Mouse (Mus musculus) midbrain, embryonic 10.5 days (tissue): ENCODE data around the gene Tmed4. TPM values are rescaled to one million over a fixed set of nuclear protein-coding genes. Genes with fewer than 3 reads are reported as not detected.

ENCODE experiments used
- polyA plus RNA-seq: library from polyadenylated mRNA; unstranded; fragments of >200 nt; fragmentation: Nextera tagmentation; extraction: Ambion mirVana; gene quantifications from 2 replicates; pipeline ENCODE4 v1.2.1, GENCODE M21; 2016

Gene Tmed4
- polyA plus RNA-seq, 1 experiment from 2014 or later, result 131 TPM

Other genes starting within 250 kb of the Tmed4 start
- gene Camk2b, start 208.5 kb downstream of the Tmed4 start, polyA plus RNA-seq, result 0.81 and 2.1 TPM in 2 replicates
- 0.37 and 0.84 TPM in 2 replicates for gene A730071L15Rik, start 74.8 kb downstream of the Tmed4 start, polyA plus RNA-seq
- gene Nudcd3, start 74.5 kb downstream of the Tmed4 start, polyA plus RNA-seq, result 52.0 and 53.7 TPM in 2 replicates
- gene Npc1l1, start 44.7 kb downstream of the Tmed4 start, polyA plus RNA-seq, result not detected in 2 replicates
- gene Ddx56, start 7.1 kb downstream of the Tmed4 start, polyA plus RNA-seq, result 117 and 126 TPM in 2 replicates
- gene Ogdh, start 16.8 kb upstream of the Tmed4 start, polyA plus RNA-seq, result 107 and 111 TPM in 2 replicates
- gene Zmiz2, start 114.2 kb upstream of the Tmed4 start, polyA plus RNA-seq, result 13.8 and 18.6 TPM in 2 replicates
- 5,494 and 6,336 TPM in 2 replicates for gene Ppia, start 140.6 kb upstream of the Tmed4 start, polyA plus RNA-seq
- 961 and 1,033 TPM in 2 replicates for gene H2afv, start 169.6 kb upstream of the Tmed4 start, polyA plus RNA-seq
- 15.1 and 15.5 TPM in 2 replicates for gene Purb, start 201.0 kb upstream of the Tmed4 start, polyA plus RNA-seq
- 0.86 and 0.87 TPM in 2 replicates for gene Myo1g, start 246.1 kb upstream of the Tmed4 start, polyA plus RNA-seq